Comparison of ENCODE assay signal across 8 mouse cellular contexts in the genomic region with DNA sequence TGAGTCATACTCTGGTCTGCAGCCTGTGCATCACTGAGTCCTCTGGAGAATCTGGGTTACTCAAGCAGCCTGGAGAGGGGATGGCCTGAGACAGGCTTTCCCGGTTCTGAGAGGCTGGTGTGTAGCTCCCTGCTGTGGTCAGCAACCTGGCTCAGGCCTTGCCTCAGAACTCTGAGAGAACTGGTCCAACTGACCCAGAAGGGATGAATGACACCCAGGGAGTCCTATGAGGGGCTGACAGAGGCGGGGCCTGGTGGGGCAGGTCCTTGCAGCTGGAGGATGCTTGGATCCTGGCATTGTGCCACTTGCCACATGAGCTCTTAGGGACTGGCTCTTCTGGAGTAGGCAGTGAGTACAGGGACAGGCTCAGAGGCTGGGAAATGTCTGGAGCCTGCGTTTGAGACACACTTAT. TPM values are rescaled to one million over a fixed set of nuclear protein-coding genes. Genes with fewer than 3 reads are reported as not detected.
DNase-seq lines count a peak whose midpoint lies in the region; ATAC-seq and TF ChIP-seq lines count a peak whose summit lies in the region.

No protein-coding gene starts in this region.

- TF ChIP-seq EP300 in liver, postnatal 0 days (IDR thresholded peaks at IDR 0.05; ENCODE audit: low read depth), result no peak

- no peak overlapping the region for H3K9ac ChIP-seq in liver, postnatal 0 days (replicated peaks)
- no peak overlapping the region for H3K9ac ChIP-seq in intestine, embryonic 16.5 days (ENCODE audit: low read depth, low read length)
- no peak overlapping the region for H3K9ac ChIP-seq in limb, embryonic 15.5 days

- TF ChIP-seq CTCF in liver, postnatal 0 days (IDR thresholded peaks at IDR 0.05; ENCODE audit: low read depth), result no peak
- no peak for TF ChIP-seq CTCF in brain, embryonic 14.5 days (IDR thresholded peaks at IDR 0.05; ENCODE audit: borderline replicate concordance, extremely low read depth, insufficient read depth, insufficient read length)

- H3K27ac ChIP-seq in liver, postnatal 0 days (ENCODE audit: low read depth), result no peak overlapping the region
- H3K27ac ChIP-seq in intestine, embryonic 16.5 days (ENCODE audit: low read length), result no peak overlapping the region
- H3K27ac ChIP-seq in limb, embryonic 15.5 days, result no peak overlapping the region

- H3K9me3 ChIP-seq in liver, postnatal 0 days (ENCODE audit: low read length), result no peaks in the 10 kb centered on the region
- H3K9me3 ChIP-seq in intestine, embryonic 16.5 days (ENCODE audit: control insufficient read depth, low read length), result no peaks in the 10 kb centered on the region
- no peaks in the 10 kb centered on the region for H3K9me3 ChIP-seq in limb, embryonic 15.5 days

- H3K36me3 ChIP-seq in liver, postnatal 0 days (replicated peaks; ENCODE audit: insufficient read depth, low read length), result no peaks in the 10 kb centered on the region
- peaks cover 2% of the 10 kb centered on the region; the same call in 1 of the 2 replicates for H3K36me3 ChIP-seq in intestine, embryonic 16.5 days (ENCODE audit: control insufficient read depth, insufficient read depth, low read length)
- H3K36me3 ChIP-seq in limb, embryonic 15.5 days, result no peaks in the 10 kb centered on the region

- no peaks in the 10 kb centered on the region for H3K4me1 ChIP-seq in liver, postnatal 0 days (ENCODE audit: insufficient read depth)
- peaks cover 9% of the 10 kb centered on the region; the same call in 1 of the 2 replicates for H3K4me1 ChIP-seq in intestine, embryonic 16.5 days (ENCODE audit: control insufficient read depth, insufficient read depth, low read length)
- peaks cover 13% of the 10 kb centered on the region; the same call in 1 of the 2 replicates for H3K4me1 ChIP-seq in limb, embryonic 15.5 days

- no peak overlapping the region for H3K4me3 ChIP-seq in liver, postnatal 0 days (ENCODE audit: low read depth, low read length)
- H3K4me3 ChIP-seq in intestine, embryonic 16.5 days (ENCODE audit: low read length), result no peak overlapping the region
- H3K4me3 ChIP-seq in limb, embryonic 15.5 days, result no peak overlapping the region

- H3K27me3 ChIP-seq in liver, postnatal 0 days (ENCODE audit: insufficient read depth, low read length), result no peaks in the 10 kb centered on the region
- no peaks in the 10 kb centered on the region for H3K27me3 ChIP-seq in intestine, embryonic 16.5 days (replicated peaks; ENCODE audit: control insufficient read depth, insufficient read depth, low read length)
- no peaks in the 10 kb centered on the region for H3K27me3 ChIP-seq in limb, embryonic 15.5 days

- DNase-seq in liver, result peak; percentile 18
- DNase-seq in liver, postnatal 0 days, result no peak
- peak; percentile 84 for DNase-seq in brain, embryonic 14.5 days (ENCODE audit: low read depth)
- peak; percentile 57 to 59 for DNase-seq in gastrocnemius, adult 8-10 months (ENCODE audit: low spot score in 2 of 2)
- DNase-seq in testis, postnatal 14 days (ENCODE audit: low spot score), result peak; percentile 34

- no peak for ATAC-seq in liver, postnatal 0 days
- peak; percentile 66 for ATAC-seq in intestine, embryonic 16.5 days
- ATAC-seq in limb, embryonic 15.5 days (ENCODE audit: insufficient number of reproducible peaks, low FRiP score, low TSS enrichment, low read depth), result peak; percentile 71
- no peak for ATAC-seq in erythroid progenitor cell, adult 5-6 weeks (replicated peaks; ENCODE audit: low FRiP score, poor library complexity, severe bottlenecking)

- no peak overlapping the region for H3K4me2 ChIP-seq in liver, postnatal 0 days (ENCODE audit: low read depth, low read length)
- H3K4me2 ChIP-seq in intestine, embryonic 16.5 days (ENCODE audit: low read depth, low read length), result no peak overlapping the region
- no peak overlapping the region for H3K4me2 ChIP-seq in limb, embryonic 15.5 days

- no peak for TF ChIP-seq POLR2A in brain, embryonic 14.5 days (IDR thresholded peaks at IDR 0.05; ENCODE audit: borderline replicate concordance, extremely low read depth, insufficient read depth, insufficient read length, poor library complexity, severe bottlenecking)

- 61% methylated on average over 3 of the region's 3 CpGs for WGBS in liver, postnatal 0 days (ENCODE audit: insufficient replicate concordance)
- 59% methylated on average over 3 of the region's 3 CpGs for WGBS in intestine, embryonic 16.5 days
- WGBS in limb, embryonic 15.5 days, result 47% methylated on average over 3 of the region's 3 CpGs

RNA-seq across cellular contexts. Expression of a gene that starts 47.7 kb away (rescaled TPM):
- polyA plus RNA-seq in liver, postnatal 0 days (2015; fragmentation: Nextera tagmentation; extraction: Ambion mirVana), result 4.9 and 5.3 TPM in 2 replicates
- 29.1 and 40.1 TPM in 2 replicates for polyA plus RNA-seq in brain, embryonic 14.5 days (2012; rRNA removed)
- 1 to 10 TPM in 2 of 4 experiments, under 1 TPM in 2; 0.80 to 1.4 (median 1.1) TPM for total RNA-seq in gastrocnemius, adult 8-10 months (2022)
- polyA plus RNA-seq in intestine, embryonic 16.5 days (2015; fragmentation: Nextera tagmentation; extraction: Ambion mirVana), result 35.2 and 38.1 TPM in 2 replicates
- polyA plus RNA-seq in limb, embryonic 15.5 days (2015; fragmentation: Nextera tagmentation; extraction: Ambion mirVana), result 26.4 and 27.9 TPM in 2 replicates
- 14.8 and 20.1 TPM in 2 replicates for total RNA-seq in erythroid progenitor cell, adult 5-6 weeks (2015; ENCODE audit: low replicate concordance)
- total RNA-seq in erythroid progenitor cell, adult 5-6 weeks (2017; ENCODE audit: low replicate concordance), result 5.4 and 8.7 TPM in 2 replicates

Comparison
In these comparisons a context has a peak if more than half of its experiments do, and no peak if none do; other contexts are left out.
1. ATAC-seq: peak in intestine, embryonic 16.5 days (single experiment) and limb, embryonic 15.5 days (single experiment); none in liver, postnatal 0 days (single experiment) and erythroid progenitor cell, adult 5-6 weeks (single experiment).